Mouse (Mus musculus) left cerebral cortex, postnatal 36 days (tissue): Measurements from ENCODE around the gene H2-Q4. TPM values are rescaled to one million over a fixed set of nuclear protein-coding genes. Genes with fewer than 3 reads are reported as not detected.
"Not testable (repeated sequence)": the region's sequence is repeated elsewhere in the genome, so short reads cannot be mapped to it uniquely, and the experiment has no call there.

ENCODE experiments used
- DNase-seq, 2 experiments: peaks; one replicate each; pipeline ENCODE4 v3.0.0; 2021 to 2022; ENCODE audit warnings: low spot score in 2 of 2, mixed read lengths in 1 of 2
- intact Hi-C: fragments of 180-260 bp; cut with DNase I; formaldehyde crosslinking; loops from one replicate; pipeline ENCODE4 v1.15.1; 2025
- total RNA-seq, 2 experiments: library from RNA; stranded (reverse); gene quantifications; 2 replicates each; pipeline ENCODE4 v1.2.3; 2021

H2-Q4 gene
- total RNA-seq, 2 experiments from 2014 or later: 1.7 to 1.9 TPM

DNA sequence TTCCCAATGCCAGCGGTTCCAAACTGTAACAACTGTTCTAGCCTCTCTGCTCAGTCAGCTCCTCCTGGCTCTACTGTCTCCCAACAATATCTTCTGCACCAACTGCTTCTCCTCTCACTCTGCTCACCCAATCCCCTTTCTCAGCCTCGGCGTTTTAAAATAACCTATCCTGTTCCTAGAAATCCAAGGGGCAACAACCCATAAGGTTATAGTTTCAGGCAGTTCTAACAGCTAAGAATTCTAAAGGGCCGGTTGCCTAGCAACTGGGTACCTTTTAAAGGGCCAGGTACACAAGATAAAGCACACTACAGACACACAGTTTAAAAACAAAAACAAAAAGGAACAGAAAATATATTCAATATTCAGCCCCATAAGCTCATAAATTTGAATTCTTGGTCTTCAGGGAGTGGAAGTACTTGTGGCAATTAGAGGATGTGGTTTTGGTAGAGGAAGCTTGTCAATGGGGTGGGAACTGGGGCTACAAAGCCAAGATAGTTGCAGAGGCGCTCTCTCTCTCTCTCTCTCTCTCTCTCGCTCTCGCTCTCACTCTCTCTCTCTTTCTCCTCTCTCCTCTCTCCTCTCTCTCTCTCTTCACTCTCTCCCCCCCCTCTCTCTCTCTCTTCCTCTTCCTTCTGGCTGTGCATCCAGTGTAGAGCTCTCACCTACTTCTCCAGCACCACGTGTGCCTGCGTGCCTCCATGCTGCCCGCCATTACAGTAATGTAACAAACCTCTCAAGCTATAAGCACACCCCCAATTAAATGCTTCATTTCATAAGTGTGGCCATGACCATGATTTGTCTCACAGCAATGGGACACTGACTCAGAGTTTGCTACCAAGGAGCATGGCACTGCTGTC is 36.1 kb downstream of the H2-Q4 start:
- intact Hi-C loops, DNase-seq: not testable (repeated sequence)

DNA sequence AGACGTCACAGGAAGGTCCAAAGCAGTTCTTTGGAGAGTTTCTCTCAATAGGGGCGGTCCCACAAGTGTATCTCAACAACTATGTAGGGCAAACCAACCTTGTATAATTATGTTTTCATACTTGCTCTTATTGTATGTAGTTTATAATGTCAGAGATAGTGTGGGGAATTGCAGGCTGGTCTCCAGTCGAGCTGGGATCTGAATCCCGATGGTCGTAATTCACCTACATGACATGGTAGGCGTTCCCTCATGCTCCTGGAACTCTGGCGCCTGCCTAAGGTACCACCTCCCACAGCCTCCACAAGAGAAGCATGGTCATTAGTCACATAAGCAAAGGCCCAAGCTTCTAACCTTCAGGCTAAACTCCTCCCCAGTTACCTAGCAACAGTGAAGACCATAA is 39.4 kb downstream of the H2-Q4 start:
- intact Hi-C loops: no loop called here

DNA sequence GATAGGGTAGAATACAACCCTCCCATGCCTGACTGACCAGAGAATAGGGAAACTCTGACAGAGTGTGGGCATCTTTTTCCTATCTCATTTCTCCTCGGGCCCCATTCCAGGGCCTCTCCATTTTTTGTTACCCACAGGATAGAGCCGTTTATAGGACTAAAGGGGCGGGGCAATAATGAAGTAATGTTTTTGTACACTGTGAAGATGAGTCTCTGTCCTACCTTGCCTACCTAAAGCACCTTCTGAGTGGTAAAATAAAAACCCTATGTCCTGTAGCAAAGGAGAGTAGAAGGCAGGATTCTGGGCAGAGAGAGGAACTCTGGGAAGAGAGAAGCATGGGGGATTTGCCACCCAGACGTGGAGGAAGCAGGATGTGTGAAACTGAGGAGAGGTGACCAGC is 40.1 kb downstream of the H2-Q4 start:
- DNase-seq, intact Hi-C loops: not testable (repeated sequence)

More for the DNA sequence above, 39.4 kb downstream of the H2-Q4 start:
- DNase-seq: no peak

DNA sequence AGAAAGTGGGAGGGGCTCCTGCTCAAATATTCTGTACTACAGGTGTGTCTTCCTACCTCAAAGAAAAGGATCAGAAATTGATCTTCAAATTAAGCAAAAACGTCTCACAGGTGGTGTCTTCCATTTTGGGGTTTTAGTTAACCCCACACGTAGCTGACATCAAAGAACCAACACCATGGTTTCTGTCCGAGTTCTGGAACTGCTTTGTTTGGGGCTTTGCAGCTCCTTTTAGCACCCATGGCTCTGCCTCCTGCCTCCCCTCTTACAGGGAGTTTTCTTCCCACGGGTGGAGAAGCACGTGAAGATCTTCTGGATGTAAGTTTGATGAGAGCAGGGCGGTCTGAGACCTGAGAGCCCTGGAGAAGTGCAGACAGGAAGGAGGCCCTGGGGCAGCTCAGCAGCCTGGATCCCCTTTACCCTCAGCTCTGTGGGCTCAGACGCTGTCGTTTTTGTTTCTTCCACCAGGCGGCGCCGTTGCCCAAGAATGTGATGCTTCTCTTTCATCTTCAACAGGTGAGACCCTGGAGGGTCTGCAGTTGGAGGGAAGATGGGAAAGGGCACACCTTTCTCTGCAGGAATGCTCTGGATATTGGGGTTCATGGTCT is 40.9 kb downstream of the H2-Q4 start:
- intact Hi-C loops, DNase-seq: not testable (repeated sequence)

DNA sequence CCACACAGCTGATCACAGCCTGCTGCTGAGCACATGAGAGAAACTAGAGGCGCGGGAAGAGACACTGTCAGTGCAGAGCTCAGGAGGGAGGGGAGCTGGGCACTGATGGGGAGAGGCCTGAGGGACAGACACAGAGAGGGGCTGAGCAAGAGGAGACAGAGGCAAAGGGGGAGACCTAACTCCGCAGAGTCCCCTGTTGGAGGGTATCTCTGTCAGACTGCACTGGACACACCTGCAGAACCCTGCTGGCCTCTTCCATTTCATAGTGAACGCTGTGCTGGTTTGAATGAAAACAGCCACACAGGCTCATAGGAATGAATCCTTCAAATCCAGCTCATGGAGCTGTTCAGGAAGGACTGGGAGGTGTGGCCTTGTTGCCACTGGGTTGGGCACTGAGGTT is 41.9 kb downstream of the H2-Q4 start:
- intact Hi-C loops, DNase-seq: not testable (repeated sequence)

DNA sequence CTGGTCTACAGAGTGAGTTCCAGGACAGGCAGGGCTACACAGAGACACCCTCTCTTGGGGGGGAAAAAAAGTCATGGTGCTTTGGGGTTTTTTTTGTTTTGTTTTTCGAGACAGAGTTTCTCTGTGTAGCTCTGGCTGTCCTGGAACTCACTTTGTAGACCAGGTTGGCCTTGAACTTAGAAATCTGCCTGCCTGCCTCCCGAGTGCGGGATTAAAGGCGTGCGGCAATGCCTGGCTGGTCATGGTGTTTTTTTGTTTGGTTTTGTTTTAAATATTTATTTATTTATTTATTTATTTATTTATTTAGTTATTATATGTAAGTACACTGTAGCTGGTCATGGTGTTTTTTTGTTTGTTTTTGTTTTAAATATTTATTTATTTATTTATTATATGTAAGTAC is 42.9 kb downstream of the H2-Q4 start:
- intact Hi-C loops, DNase-seq: not testable (repeated sequence)

DNA sequence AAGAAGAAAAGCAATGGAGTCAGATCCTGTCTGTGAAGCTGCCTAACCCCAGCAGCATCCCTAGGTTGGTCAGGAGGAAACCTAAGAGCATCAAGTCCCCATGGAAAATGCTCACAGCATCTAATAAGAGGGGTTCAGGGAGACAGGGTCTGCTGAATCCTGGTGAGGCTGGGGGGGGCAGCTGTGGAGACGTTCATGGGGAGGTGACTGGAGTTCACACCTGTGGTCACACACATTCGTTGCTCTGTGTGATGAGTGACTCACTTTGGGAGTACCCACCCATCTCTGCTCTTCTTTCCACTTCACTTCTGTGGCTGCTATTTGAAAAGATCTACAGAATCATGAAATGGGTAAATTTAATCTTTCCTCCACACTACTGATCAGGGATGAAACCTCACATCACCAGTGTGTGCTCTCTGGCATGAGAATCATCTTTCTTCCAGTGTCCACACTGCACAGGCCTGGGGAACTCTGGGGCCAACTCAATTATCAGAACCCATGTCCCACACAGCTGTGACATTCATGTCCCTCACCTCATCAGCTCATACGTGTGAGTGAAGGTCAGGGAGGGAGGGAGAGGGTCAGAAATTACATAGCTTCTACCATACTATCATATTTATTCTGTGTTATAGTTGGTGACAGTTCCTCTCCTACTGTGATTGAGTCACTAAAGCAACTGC is 43.9 kb downstream of the H2-Q4 start:
- DNase-seq, intact Hi-C loops: not testable (repeated sequence)

DNA sequence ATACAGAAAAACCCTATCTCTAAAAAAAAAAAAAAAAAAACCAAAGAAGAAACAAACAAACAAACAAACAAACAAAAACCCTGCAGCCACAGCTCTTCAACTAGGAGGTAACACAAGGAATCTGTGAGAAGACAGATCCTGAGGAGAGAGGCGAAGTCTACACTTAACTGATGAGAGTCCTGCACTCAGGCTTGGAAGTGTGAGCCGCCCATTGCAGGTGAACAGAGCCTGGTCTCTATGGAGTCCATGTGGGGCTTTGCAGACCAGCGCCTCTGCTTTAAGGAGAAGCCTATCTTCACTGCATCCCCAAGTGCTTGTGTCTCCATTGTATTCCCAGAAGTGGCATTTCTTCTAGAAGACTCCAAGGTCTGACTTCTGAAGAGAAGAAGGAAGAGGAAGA is 44.7 kb downstream of the H2-Q4 start:
- DNase-seq, intact Hi-C loops: not testable (repeated sequence)

DNA sequence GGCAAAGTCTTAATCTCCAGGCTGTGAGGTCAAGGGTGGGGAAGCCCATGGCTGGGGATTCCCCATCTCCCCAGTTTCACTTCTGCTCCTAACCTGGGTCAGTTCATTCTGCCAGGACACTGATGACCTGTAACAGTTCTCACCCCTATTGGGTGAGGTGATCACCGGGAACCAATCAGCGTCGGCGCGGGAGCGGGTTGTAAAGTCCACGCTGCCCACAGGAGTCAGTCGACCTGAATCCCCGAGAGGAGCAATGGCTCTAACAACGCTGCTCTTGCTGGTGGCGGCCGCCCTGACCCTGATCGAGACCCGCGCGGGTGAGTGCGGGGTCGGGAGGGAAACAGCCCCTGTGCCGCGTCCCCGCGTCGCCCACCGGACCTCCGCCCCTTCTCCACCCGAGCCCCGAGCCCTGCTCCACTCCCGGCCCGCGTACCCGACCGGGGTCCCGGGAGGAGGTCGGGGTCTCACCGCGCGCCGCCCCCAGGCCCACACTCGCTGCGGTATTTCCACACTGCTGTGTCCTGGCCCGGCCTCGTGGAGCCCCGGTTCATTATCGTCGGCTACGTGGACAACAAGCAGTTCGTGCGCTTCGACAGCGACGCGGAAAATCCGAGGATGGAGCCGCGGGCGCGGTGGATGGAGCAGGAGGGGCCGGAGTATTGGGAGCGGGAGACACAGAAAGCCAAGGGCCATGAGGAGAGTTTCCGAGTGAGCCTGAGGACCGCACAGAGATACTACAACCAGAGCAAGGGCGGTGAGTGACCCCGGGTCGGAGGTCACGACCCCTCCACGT is 45.4 kb downstream of the H2-Q4 start, which contains the start of gene H2-Q6:
TSS of gene H2-Q6 (plus strand) at position 227 of the 793 bp plus-strand sequence.
- intact Hi-C loops, DNase-seq: not testable (repeated sequence)

DNA sequence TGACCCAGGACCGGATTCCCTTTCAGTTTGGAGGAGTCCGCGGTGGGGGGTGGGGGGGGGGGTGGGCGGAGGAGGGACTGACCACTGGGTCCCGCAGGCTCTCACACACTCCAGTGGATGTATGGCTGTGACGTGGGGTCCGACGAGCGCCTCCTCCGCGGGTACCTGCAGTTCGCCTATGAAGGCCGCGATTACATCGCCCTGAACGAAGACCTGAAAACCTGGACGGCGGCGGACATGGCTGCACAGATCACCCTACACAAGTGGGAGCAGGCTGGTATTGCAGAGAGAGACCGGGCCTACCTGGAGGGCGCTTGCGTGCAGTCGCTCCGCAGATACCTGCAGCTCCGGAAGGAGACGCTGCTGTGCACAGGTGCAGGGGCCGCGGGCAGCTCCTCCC is 46.1 kb downstream of the H2-Q4 start:
- intact Hi-C loops, DNase-seq: not testable (repeated sequence)

DNA sequence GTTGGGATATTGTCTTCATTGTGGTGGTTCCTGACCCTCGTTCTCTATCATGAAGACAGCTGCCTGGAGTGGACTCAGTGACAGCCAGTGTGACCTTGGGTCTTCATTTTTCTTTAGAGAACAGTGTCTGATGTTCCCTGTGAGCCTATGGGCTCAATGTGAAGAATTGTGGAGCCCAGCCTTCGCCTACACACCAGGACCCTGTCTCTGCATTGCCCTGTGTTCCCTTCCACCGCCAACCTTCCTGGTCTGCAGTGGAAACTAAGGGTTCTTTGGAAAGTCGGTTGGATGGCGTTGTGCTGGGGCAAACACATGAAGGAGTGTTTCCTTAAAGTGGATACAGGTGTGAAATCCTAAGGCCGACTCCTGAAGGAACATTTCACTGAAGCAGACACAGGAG is 49.5 kb downstream of the H2-Q4 start:
- not testable (repeated sequence) for DNase-seq

DNA sequence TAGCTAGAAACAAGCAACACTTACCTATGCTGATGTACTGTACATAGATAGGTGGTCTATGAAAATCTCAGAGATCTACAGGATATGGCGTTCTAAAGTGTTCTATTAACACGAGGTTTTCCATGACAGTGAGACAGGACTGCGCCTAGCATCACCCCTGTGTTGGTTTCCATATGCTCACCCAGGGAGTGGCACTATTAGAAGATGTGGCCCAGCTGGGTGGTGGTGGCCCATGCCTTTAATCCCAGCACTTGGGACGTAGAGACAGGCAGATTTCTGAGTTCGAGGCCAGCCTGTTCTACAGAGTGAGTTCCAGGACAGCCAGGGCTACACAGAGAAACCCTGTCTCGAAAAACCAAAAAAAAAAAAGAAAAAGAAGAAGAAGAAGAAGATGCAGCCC is 51.3 kb downstream of the H2-Q4 start:
- intact Hi-C loops, DNase-seq: not testable (repeated sequence)

More for the DNA sequence above, 49.5 kb downstream of the H2-Q4 start:
- intact Hi-C loops: not testable (repeated sequence)

DNA sequence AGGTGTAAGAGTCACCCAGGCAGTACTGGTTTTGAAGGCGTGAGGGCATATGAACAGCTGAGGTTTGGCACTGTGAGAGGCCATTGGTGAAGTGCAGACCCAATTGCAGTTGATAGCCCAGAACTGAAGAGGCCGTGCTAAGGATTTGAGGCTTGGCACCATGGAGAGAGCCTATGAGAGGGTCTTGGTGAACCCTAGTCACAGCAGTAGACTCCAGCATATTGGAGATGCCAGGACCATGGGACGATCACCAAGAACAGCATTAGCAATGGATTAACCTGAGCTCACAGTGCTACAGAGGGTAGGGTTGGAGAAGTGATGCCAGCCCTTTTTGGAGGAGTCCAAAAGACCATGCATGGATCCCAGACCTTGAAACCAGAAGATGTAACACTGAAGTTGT is 52.8 kb downstream of the H2-Q4 start:
- DNase-seq, intact Hi-C loops: not testable (repeated sequence)

DNA sequence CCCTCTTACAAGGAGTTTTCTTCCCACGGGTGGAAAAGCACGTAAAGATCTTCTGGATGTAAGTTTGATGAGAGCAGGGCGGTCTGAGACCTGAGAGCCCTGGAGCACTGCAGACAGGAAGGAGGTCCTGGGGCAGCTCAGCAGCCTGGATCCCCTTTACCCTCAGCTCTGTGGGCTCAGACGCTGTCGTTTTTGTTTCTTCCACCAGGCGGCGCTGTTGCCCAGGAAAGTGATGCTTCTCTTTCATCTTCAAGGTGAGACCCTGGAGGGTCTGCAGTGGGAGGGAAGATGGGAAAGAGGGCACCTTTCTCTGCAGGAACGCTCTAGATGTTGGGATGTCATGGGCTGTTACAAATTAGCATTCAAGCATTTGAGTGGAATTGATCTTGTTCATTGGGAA is 55.4 kb downstream of the H2-Q4 start:
- DNase-seq, intact Hi-C loops: not testable (repeated sequence)

Other genes starting within 250 kb of the H2-Q4 start
- not detected for gene Apom, start 247.6 kb upstream of the H2-Q4 start, total RNA-seq
- gene Bag6, start 244.4 kb upstream of the H2-Q4 start, total RNA-seq: 100 to 1,000 TPM; 302 to 324 TPM
- 100 to 1,000 TPM; 261 to 307 TPM for gene Prrc2a, start 214.7 kb upstream of the H2-Q4 start, total RNA-seq
- 10 to 100 TPM in 1 of 2 experiments, 1 to 10 TPM in 1; 9.1 to 13.0 TPM for gene Aif1, start 203.5 kb upstream of the H2-Q4 start, total RNA-seq
- gene Lst1, start 191.2 kb upstream of the H2-Q4 start, total RNA-seq: 1 to 10 TPM; 8.6 to 9.9 TPM
- gene Ltb, start 185.2 kb upstream of the H2-Q4 start, total RNA-seq: 1 to 10 TPM; 1.1 to 1.3 TPM
- under 1 TPM in 1 of 2 experiments, not detected in 1; 0.25 TPM for gene Tnf, start 177.6 kb upstream of the H2-Q4 start, total RNA-seq
- 1 to 10 TPM in 1 of 2 experiments, under 1 TPM in 1; 0.44 to 1.1 TPM for gene Lta, start 174.3 kb upstream of the H2-Q4 start, total RNA-seq
- not detected for gene Gm16181, start 158.8 kb upstream of the H2-Q4 start, total RNA-seq
- 100 to 1,000 TPM; 514 to 593 TPM for gene Atp6v1g2, start 146.0 kb upstream of the H2-Q4 start, total RNA-seq
- 10 to 100 TPM; 15.5 to 16.6 TPM for gene Nfkbil1, start 143.8 kb upstream of the H2-Q4 start, total RNA-seq
- gene Ddx39b, start 137.9 kb upstream of the H2-Q4 start, total RNA-seq: 100 to 1,000 TPM; 189 to 214 TPM
- gene H2-D1, start 116.9 kb upstream of the H2-Q4 start, total RNA-seq: 10 to 100 TPM; 19.6 to 23.3 TPM
- under 1 TPM; 0.39 to 0.74 TPM for gene H2-Q1, start 59.2 kb upstream of the H2-Q4 start, total RNA-seq
- gene H2-Q2, start 37.4 kb upstream of the H2-Q4 start, total RNA-seq: under 1 TPM in 1 of 2 experiments, not detected in 1; 0.43 TPM
- gene H2-Q6, start 45.2 kb downstream of the H2-Q4 start, total RNA-seq: under 1 TPM in 1 of 2 experiments, not detected in 1; 0.52 TPM
- under 1 TPM; 0.36 to 0.37 TPM for gene H2-Q7, start 59.5 kb downstream of the H2-Q4 start, total RNA-seq
- gene H2-Q10, start 90.5 kb downstream of the H2-Q4 start, total RNA-seq: under 1 TPM in 1 of 2 experiments, not detected in 1; 0.27 TPM
- not detected for gene Pou5f1, start 126.4 kb downstream of the H2-Q4 start, total RNA-seq
- gene Tcf19, start 137.2 kb downstream of the H2-Q4 start, total RNA-seq: 10 to 100 TPM in 1 of 2 experiments, 1 to 10 TPM in 1; 9.0 to 13.4 TPM
- gene Cchcr1, start 137.5 kb downstream of the H2-Q4 start, total RNA-seq: 10 to 100 TPM; 10.1 to 15.2 TPM
- gene Psors1c2, start 153.6 kb downstream of the H2-Q4 start, total RNA-seq: 1 to 10 TPM in 1 of 2 experiments, under 1 TPM in 1; 0.79 to 2.5 TPM
- gene Cdsn, start 172.5 kb downstream of the H2-Q4 start, total RNA-seq: 1 to 10 TPM; 1.4 to 1.6 TPM
- not detected for gene 2300002M23Rik, start 187.8 kb downstream of the H2-Q4 start, total RNA-seq
- gene Sfta2, start 221.9 kb downstream of the H2-Q4 start, total RNA-seq: not detected
- gene Gm9573, start 247.0 kb downstream of the H2-Q4 start, total RNA-seq: not detected